Mouse (Mus musculus) intestine, postnatal 0 days (tissue): ENCODE results near the gene Shroom1. TPM values are rescaled to one million over a fixed set of nuclear protein-coding genes. Genes with fewer than 3 reads are reported as not detected.

Experiments used
- ATAC-seq: fragments of 200-750 bp; cut with Nextera tagmentation; 2 replicates; pipeline ENCODE4 v1.8.0; 2017; ENCODE audit warnings: mild to moderate bottlenecking, moderate TSS enrichment, moderate library complexity
- H3K27ac ChIP-seq: fragments of 300-500 bp; sonication (generic); 2 replicates; pipeline ENCODE4 v1.5.1; 2014; ENCODE audit warnings: mild to moderate bottlenecking, low read depth, low read length, moderate library complexity
- H3K27me3 ChIP-seq: fragments of 300-500 bp; sonication (generic); replicated peaks from 2 replicates; pipeline ENCODE4 v1.6.1; 2014; ENCODE audit warnings: low read length, mixed read lengths; ENCODE audit not compliant: control insufficient read depth, insufficient read depth
- H3K36me3 ChIP-seq: fragments of 300-500 bp; sonication (generic); 2 replicates; pipeline ENCODE4 v1.6.1; 2014; ENCODE audit warnings: mild to moderate bottlenecking, moderate library complexity; ENCODE audit not compliant: control insufficient read depth, insufficient read depth
- H3K4me1 ChIP-seq: fragments of 300-500 bp; sonication (generic); replicated peaks from 2 replicates; pipeline ENCODE4 v1.6.1; 2014; ENCODE audit warnings: antibody characterized with exemption, low read length, mixed read lengths; ENCODE audit not compliant: control insufficient read depth, insufficient read depth
- H3K4me2 ChIP-seq: fragments of 300-500 bp; sonication (generic); replicated peaks from 2 replicates; pipeline ENCODE4 v1.6.1; 2014; ENCODE audit warnings: low read depth, mild to moderate bottlenecking, moderate library complexity
- H3K4me3 ChIP-seq: fragments of 300-500 bp; sonication (generic); 2 replicates; pipeline ENCODE4 v1.5.1; 2014; ENCODE audit warnings: low read depth, low read length
- H3K9ac ChIP-seq: fragments of 300-500 bp; sonication (generic); 2 replicates; pipeline ENCODE4 v1.6.1; 2014; ENCODE audit warnings: mild to moderate bottlenecking, low read depth, low read length
- H3K9me3 ChIP-seq: fragments of 300-500 bp; sonication (generic); 2 replicates; pipeline ENCODE4 v1.6.1; 2016; ENCODE audit warnings: mixed run types; ENCODE audit not compliant: control insufficient read depth
- CTCF ChIP-seq: sonication (generic); IDR thresholded peaks from 2 replicates; pipeline ENCODE4 v1.5.1; 2016; ENCODE audit warnings: low read depth, mild to moderate bottlenecking, control low read depth, antibody characterized with exemption, moderate library complexity
- WGBS: fragments of 180-500 bp; shearing (Covaris S2); extraction: QIAGEN DNeasy Blood & Tissue Kit; methylation state at CpG from one replicate; pipeline ENCODE4 v1.1.7; 2014; 5-methylcytosine and 5-hydroxymethylcytosine counted together
- polyA plus RNA-seq: library from polyadenylated mRNA; unstranded; fragments of >200 nt; fragmentation: Nextera tagmentation; extraction: Ambion mirVana; gene quantifications from 2 replicates; pipeline ENCODE4 v1.2.1, GENCODE M21; 2015

Shroom1 gene
- 3.0 and 3.7 TPM in 2 replicates for polyA plus RNA-seq

GRCm38 (mm10) chr11:53456474-53457371 lies at the start of gene Shroom1, which contains the start of gene Gm10447:
TSS of gene Shroom1 (plus strand) at chr11:53457205.
TSS of gene Gm10447 (minus strand) at chr11:53457110.
- peak; percentile 66 for ATAC-seq
- Histone ChIP-seq H3K4me2 (peak within 1 kb of the TSS; percentile 96), H3K27ac (peak within 1 kb of the TSS; percentile 66; the same call in 1 of the 2 replicates), H3K36me3 (no peaks in the 10 kb centered on the region), H3K9me3 (no peaks in the 10 kb centered on the region), H3K9ac (peak within 1 kb of the TSS; percentile 80), H3K4me3 (peak within 1 kb of the TSS; percentile 61), H3K27me3 (no peaks in the 10 kb centered on the region), H3K4me1 (no peaks in the 10 kb centered on the region)
- 4% methylated on average over 42 of the region's 42 CpGs for WGBS
- peak; percentile 73 for TF ChIP-seq CTCF

DNA sequence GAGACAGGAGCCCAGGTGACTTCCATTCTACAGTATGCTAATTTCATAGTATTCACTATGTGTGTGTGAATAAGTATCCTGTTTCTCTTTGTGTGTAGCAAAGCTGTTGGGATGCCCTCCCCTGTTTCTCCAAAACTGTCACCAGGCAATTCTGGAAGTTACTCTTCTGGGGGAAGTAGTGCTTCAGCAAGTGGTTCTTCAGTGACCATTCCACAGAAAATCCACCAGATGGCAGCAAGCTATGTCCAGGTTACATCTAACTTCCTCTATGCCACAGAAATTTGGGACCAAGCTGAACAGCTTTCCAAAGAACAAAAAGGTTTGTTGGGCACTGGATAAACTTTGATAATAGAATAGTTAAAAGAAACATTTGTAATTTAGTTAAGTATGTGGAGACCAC lies 45.3 kb upstream of the Shroom1 start:
- no peak overlapping the region for H3K4me3 ChIP-seq
- H3K4me2 ChIP-seq, result no peak overlapping the region
- ATAC-seq, result no peak
- no peaks in the 10 kb centered on the region for H3K4me1 ChIP-seq
- H3K27ac ChIP-seq, result no peak overlapping the region
- H3K9ac ChIP-seq, result no peak overlapping the region
- H3K36me3 ChIP-seq, result peaks cover 70% of the 10 kb centered on the region
- no peaks in the 10 kb centered on the region for H3K9me3 ChIP-seq
- peak; percentile 81 for TF ChIP-seq CTCF
- no peaks in the 10 kb centered on the region for H3K27me3 ChIP-seq

DNA sequence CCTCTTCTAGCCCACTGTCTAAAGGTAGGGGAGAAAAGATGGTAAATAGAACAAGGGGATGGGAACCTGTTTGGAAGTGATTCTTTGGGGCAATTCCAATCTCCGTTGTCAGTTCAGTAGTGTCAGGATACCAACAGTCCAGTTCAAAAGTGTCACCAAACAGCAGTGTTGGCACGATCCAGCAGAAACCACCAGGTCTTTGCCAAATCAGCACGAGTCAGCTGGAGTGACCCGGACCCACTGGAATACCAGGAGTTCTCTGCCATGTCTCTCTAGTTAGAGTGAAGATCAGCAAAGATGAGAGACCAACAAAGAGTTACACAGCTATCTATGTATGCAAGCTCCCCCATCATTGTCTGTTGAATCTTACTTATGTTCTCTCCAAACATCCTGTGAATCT lies 43.1 kb upstream of the Shroom1 start:
- no peak for TF ChIP-seq CTCF
- no peaks in the 10 kb centered on the region; the same call in 1 of the 2 replicates for H3K4me1 ChIP-seq
- ATAC-seq, result no peak
- 88% methylated on average over 4 of the region's 4 CpGs for WGBS
- H3K9ac ChIP-seq, result no peak overlapping the region
- H3K4me3 ChIP-seq, result no peak overlapping the region
- no peaks in the 10 kb centered on the region for H3K9me3 ChIP-seq
- H3K36me3 ChIP-seq, result peaks cover 66% of the 10 kb centered on the region
- no peak overlapping the region for H3K4me2 ChIP-seq
- H3K27ac ChIP-seq, result no peak overlapping the region
- H3K27me3 ChIP-seq, result no peaks in the 10 kb centered on the region

DNA sequence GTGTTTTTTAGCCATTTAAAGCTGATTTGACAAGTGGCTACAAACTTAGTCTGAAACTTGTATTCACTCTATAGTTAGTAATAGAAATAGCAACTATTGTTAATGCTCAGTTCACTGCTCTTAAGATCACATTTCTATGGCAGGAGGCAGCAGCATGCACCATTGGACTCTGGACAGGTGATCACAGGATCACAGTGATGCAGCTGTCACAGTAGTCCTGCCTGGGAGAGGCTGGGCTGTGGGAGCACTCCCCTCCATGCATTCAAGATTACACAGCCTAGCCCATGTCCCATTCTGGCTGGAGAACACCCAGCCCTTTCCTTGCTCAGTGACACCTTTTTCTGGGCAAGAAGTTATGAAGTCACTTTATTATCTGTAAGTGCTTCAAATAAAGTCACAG lies 39.0 kb upstream of the Shroom1 start:
- ATAC-seq, result peak; percentile 85

DNA sequence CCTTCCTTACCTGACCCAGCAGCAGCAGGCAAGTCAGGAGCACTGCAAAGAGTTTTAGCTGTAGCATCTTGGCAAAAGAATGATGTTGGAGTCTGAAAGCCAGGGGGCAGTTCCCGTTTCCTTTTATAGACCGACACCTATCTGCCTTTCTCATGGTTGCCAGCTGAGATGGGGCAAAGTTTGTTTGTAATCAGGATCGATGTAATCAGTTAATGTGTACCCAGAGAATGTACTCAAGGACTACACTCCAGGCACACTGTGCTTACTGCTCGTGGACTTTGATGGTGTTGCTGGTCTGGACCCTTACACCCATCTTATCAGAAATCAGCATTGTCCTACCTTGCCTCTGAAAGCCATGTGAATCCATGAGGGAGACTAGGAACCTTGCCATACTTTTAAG lies 34.0 kb upstream of the Shroom1 start, which contains the start of gene Leap2:
Gene Leap2, minus strand, starts transcription at position 135 of the 400 bp plus-strand sequence.
- WGBS, result 32% methylated on average over 4 of the region's 4 CpGs
- Histone ChIP-seq H3K27me3 (no peaks in the 10 kb centered on the region), H3K36me3 (peaks cover 14% of the 10 kb centered on the region), H3K9ac (peak within 1 kb of the TSS; percentile 53), H3K27ac (peak within 1 kb of the TSS; percentile 68), H3K4me3 (peak within 1 kb of the TSS; percentile 27), H3K4me2 (peak within 1 kb of the TSS; percentile 49), H3K9me3 (no peaks in the 10 kb centered on the region), H3K4me1 (peaks cover 4% of the 10 kb centered on the region; the same call in 1 of the 2 replicates)
- peak; percentile 63 for TF ChIP-seq CTCF
- ATAC-seq, result peak; percentile 87

More for the DNA sequence above, 39.0 kb upstream of the Shroom1 start:
- Histone ChIP-seq H3K27me3 (no peaks in the 10 kb centered on the region), H3K4me3 (no peak overlapping the region), H3K9me3 (no peaks in the 10 kb centered on the region), H3K36me3 (peaks cover 34% of the 10 kb centered on the region), H3K4me1 (no peaks in the 10 kb centered on the region; the same call in 1 of the 2 replicates), H3K27ac (peak overlapping the region; percentile 82), H3K9ac (no peak overlapping the region), H3K4me2 (no peak overlapping the region)
- TF ChIP-seq CTCF, result no peak

DNA sequence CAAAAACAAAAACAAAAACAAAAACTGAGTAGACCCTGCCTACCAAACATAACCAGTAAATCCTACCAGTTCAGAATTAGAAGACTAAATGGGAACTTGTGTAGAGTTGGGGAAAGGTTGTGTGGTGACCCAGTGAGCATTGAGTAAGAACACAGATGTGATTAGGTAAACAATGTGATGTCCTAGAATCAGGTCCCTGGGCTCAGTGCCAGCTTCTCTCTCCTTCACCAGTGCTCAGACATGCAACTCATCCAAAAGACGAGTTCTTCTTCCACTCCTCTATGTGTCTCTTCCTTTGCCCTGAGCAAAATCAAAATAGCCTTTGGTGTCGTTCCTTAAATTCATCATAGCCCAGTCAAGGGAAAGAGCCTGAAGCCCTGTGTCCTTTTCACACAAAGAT lies 32.2 kb upstream of the Shroom1 start:
- no peaks in the 10 kb centered on the region for H3K27me3 ChIP-seq
- no peak overlapping the region for H3K4me3 ChIP-seq
- no peak overlapping the region for H3K9ac ChIP-seq
- H3K9me3 ChIP-seq, result no peaks in the 10 kb centered on the region
- ATAC-seq, result no peak
- peaks cover 4% of the 10 kb centered on the region; the same call in 1 of the 2 replicates for H3K4me1 ChIP-seq
- no peak for TF ChIP-seq CTCF
- H3K36me3 ChIP-seq, result peaks cover 21% of the 10 kb centered on the region
- peak overlapping the region; percentile 73 for H3K27ac ChIP-seq
- no peak overlapping the region for H3K4me2 ChIP-seq
- WGBS, result 65% methylated on average over 2 of the region's 2 CpGs
